Mouse (Mus musculus): ENCODE measurements around the gene P2rx5. TPM values are rescaled to one million over a fixed set of nuclear protein-coding genes. Genes with fewer than 3 reads are reported as not detected.

The P2rx5 gene
- total and polyA plus RNA-seq, 3 experiments: 0.21 to 0.83 (median 0.40) TPM

DNA sequence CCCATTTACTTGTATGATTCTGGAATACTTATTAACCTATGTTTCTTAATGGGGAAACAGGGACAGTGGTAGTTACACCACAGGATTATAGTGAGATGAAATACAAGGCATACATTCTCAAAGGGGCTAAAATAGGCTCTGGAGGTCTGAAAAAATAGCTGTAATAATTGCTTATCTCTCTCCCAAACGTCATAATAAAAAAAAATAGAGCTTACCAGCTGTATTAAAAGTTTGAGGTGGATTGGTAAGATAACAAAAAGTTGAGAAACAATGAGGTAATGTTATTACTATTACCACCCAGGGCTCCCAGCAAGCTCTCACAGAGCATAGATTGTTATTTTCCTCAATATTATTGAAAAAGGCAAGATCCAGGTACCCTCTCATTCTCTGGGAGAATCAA lies 38.0 kb downstream of the P2rx5 start:
- TF ChIP-seq ZC3H11A (IDR thresholded peaks at IDR 0.05; ENCODE audit: low read depth, low read length): no peak
- no peak for TF ChIP-seq PAX5 (IDR thresholded peaks at IDR 0.05; ENCODE audit: low read length)
- TF ChIP-seq TCF12 (IDR thresholded peaks at IDR 0.05; ENCODE audit: low read depth, low read length): no peak
- TF ChIP-seq MAFK (IDR thresholded peaks at IDR 0.05; ENCODE audit: insufficient replicate concordance, low read length): no peak
- no peak for TF ChIP-seq SMC3 (IDR thresholded peaks at IDR 0.05; ENCODE audit: low read depth, low read length)
- TF ChIP-seq KAT2A (IDR thresholded peaks at IDR 0.05; ENCODE audit: insufficient replicate concordance, low read length): no peak
- no peak for TF ChIP-seq ELF1 (IDR thresholded peaks at IDR 0.05; ENCODE audit: low read depth, low read length)
- TF ChIP-seq UBTF (IDR thresholded peaks at IDR 0.05; ENCODE audit: low read depth, low read length): no peak
- TF ChIP-seq BHLHE40 (IDR thresholded peaks at IDR 0.05; ENCODE audit: low read depth, low read length): no peak
- TF ChIP-seq MEF2A (IDR thresholded peaks at IDR 0.05; ENCODE audit: borderline replicate concordance, low read depth, low read length): no peak
- TF ChIP-seq E2F4 (IDR thresholded peaks at IDR 0.05; ENCODE audit: insufficient replicate concordance, low read depth, low read length): no peak
- no peak for TF ChIP-seq POLR2A (IDR thresholded peaks at IDR 0.05; ENCODE audit: low read depth, low read length)
- no peak for TF ChIP-seq EP300 (IDR thresholded peaks at IDR 0.05; ENCODE audit: low read length)
- TF ChIP-seq USF2 (conservative IDR thresholded peaks at IDR 0.05; ENCODE audit: low read depth, low read length): no peak
- no peak for TF ChIP-seq ZKSCAN1 (IDR thresholded peaks at IDR 0.05; ENCODE audit: borderline replicate concordance, low read depth, low read length)
- in situ Hi-C loops (cut with MboI; ENCODE audit: low pct_ligation_motif_present, low pct_unique_long_range_greater_than_20kb, low sequenced_read_pairs) (no loop called here), dilution Hi-C loops (cut with MboI; ENCODE audit: extremely low pct_ligation_motif_present, extremely low pct_unique_long_range_greater_than_20kb, low sequenced_read_pairs) (no loop called here)
- Histone ChIP-seq H3K36me3 (replicated peaks in 1 of 2; ENCODE audit: control insufficient read depth in 1 of 2, insufficient read depth in 1 of 2, low read length in 1 of 2) (peaks cover 0 to 7% of the 10 kb centered on the region in 2 experiments), H3K27ac (ENCODE audit: insufficient read depth, low read depth) (no peak overlapping the region), H3K4me1 (ENCODE audit: control insufficient read depth in 1 of 2, insufficient read depth in 2 of 2) (peaks cover 6 to 28% of the 10 kb centered on the region in 2 experiments; a peak in 3 of 4 replicates), H3K27me3 (replicated peaks) (peaks cover 2% of the 10 kb centered on the region), H3K9me3 (replicated peaks; ENCODE audit: low read length) (no peaks in the 10 kb centered on the region), H3K4me2 (ENCODE audit: insufficient read depth, low read depth, poor library complexity, severe bottlenecking) (peak overlapping the region; percentile 64), H3K4me3 (replicated peaks in 1 of 3; ENCODE audit: low read depth in 2 of 3, low read length in 2 of 3, poor library complexity in 1 of 3) (peak overlapping the region; percentile 70 to 91 (median 79)), H3K79me2 (replicated peaks; ENCODE audit: control insufficient read depth, extremely low read depth, insufficient read depth, poor library complexity, severe bottlenecking) (no peaks in the 10 kb centered on the region), H3K9ac (ENCODE audit: insufficient read depth, low read depth) (peak overlapping the region; percentile 76)
- DNase-seq (ENCODE audit: extremely low read depth): no peak

DNA sequence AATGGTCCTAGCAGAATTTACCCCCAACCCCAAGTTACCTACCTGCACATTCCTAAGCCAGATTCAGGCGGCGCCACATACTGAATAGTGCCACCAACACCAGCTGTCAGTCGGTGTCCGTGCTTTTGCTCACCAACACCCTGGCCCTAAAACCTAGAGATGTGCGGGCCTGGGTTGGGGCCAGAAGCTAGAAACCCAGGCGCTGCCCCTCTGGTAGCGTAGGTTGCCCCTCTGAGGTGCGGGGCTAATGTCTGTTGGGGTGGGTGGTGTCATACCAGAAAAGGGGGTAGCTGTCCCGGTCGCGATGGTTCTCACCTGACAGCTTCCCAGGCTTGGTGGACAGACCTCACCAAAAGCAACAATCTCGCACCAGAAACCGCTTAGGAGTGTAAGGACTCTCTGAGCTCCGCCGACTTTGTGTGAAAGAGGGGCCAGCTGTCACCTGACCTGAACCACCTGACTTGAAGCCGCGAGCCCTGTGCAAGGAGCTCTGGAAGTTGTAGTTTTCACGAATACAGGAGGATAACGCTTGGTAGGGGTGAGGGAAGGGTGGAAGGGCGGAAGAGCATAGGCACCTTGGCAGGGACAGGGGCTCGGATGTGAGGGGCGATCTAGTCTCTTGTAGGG lies 38.5 kb downstream of the P2rx5 start, which contains the start of gene Ctns:
Ctns (minus strand) TSS at position 440 of the 627 bp plus-strand sequence.
- dilution Hi-C loops (cut with MboI; ENCODE audit: extremely low pct_ligation_motif_present, extremely low pct_unique_long_range_greater_than_20kb, low sequenced_read_pairs) (no loop called here), in situ Hi-C loops (cut with MboI; ENCODE audit: low pct_ligation_motif_present, low pct_unique_long_range_greater_than_20kb, low sequenced_read_pairs) (no loop called here)
- DNase-seq (ENCODE audit: extremely low read depth): peak; percentile 83
- H3K4me2 ChIP-seq (ENCODE audit: insufficient read depth, low read depth, poor library complexity, severe bottlenecking): peak within 1 kb of the TSS; percentile 90
- H3K27me3 ChIP-seq (replicated peaks): peaks cover 2% of the 10 kb centered on the region
- peak within 1 kb of the TSS; percentile 76 for H3K9ac ChIP-seq (ENCODE audit: insufficient read depth, low read depth)
- H3K4me3 ChIP-seq (replicated peaks in 1 of 3; ENCODE audit: low read depth in 2 of 3, low read length in 2 of 3, poor library complexity in 1 of 3): peak within 1 kb of the TSS; percentile 70 to 91 (median 79)
- no peaks in the 10 kb centered on the region for H3K79me2 ChIP-seq (replicated peaks; ENCODE audit: control insufficient read depth, extremely low read depth, insufficient read depth, poor library complexity, severe bottlenecking)
- peaks cover 0 to 7% of the 10 kb centered on the region in 2 experiments for H3K36me3 ChIP-seq (replicated peaks in 1 of 2; ENCODE audit: control insufficient read depth in 1 of 2, insufficient read depth in 1 of 2, low read length in 1 of 2)
- H3K27ac ChIP-seq (ENCODE audit: insufficient read depth, low read depth): no peak within 1 kb of the TSS
- H3K4me1 ChIP-seq (ENCODE audit: control insufficient read depth in 1 of 2, insufficient read depth in 2 of 2): peaks cover 6 to 25% of the 10 kb centered on the region in 2 experiments; a peak in 3 of 4 replicates
- H3K9me3 ChIP-seq (replicated peaks; ENCODE audit: low read length): no peaks in the 10 kb centered on the region
- TF ChIP-seq EP300 (IDR thresholded peaks at IDR 0.05; ENCODE audit: low read length) (no peak), ETS1 (conservative IDR thresholded peaks at IDR 0.05; ENCODE audit: low read depth, low read length) (no peak), MAX (IDR thresholded peaks at IDR 0.05; ENCODE audit: low read length) (no peak), POLR2A (IDR thresholded peaks at IDR 0.05; ENCODE audit: low read depth, low read length) (no peak), NRF1 (IDR thresholded peaks at IDR 0.05; ENCODE audit: low read depth, low read length) (peak; percentile 12; the same call in 1 of the 2 replicates), IRF4 (IDR thresholded peaks at IDR 0.05; ENCODE audit: low read depth, low read length) (no peak), KAT2A (IDR thresholded peaks at IDR 0.05; ENCODE audit: insufficient replicate concordance, low read length) (peak; percentile 70; the same call in 1 of the 2 replicates), SIN3A (IDR thresholded peaks at IDR 0.05; ENCODE audit: low read length) (peak; percentile 87), ELF1 (IDR thresholded peaks at IDR 0.05; ENCODE audit: low read depth, low read length) (no peak), SMC3 (IDR thresholded peaks at IDR 0.05; ENCODE audit: low read depth, low read length) (no peak), POLR2AphosphoS2 (IDR thresholded peaks at IDR 0.05; ENCODE audit: low read depth, low read length) (no peak), JUN (IDR thresholded peaks at IDR 0.05; ENCODE audit: insufficient read depth, low read depth, low read length) (no peak), MXI1 (IDR thresholded peaks at IDR 0.05; ENCODE audit: low read depth, low read length) (no peak; the same call in 1 of the 2 replicates), TBP (conservative IDR thresholded peaks at IDR 0.05; ENCODE audit: low read depth, low read length) (no peak), CTCF (conservative IDR thresholded peaks at IDR 0.05 in 1 of 2, IDR thresholded peaks at IDR 0.05 in 1 of 2; ENCODE audit: low read depth in 2 of 2, low read length in 2 of 2) (no peak), RCOR1 (conservative IDR thresholded peaks at IDR 0.05; ENCODE audit: low read depth, low read length) (no peak), MAFK (IDR thresholded peaks at IDR 0.05; ENCODE audit: insufficient replicate concordance, low read length) (no peak), USF1 (IDR thresholded peaks at IDR 0.05; ENCODE audit: low read depth, low read length) (peak; percentile 92), HCFC1 (IDR thresholded peaks at IDR 0.05; ENCODE audit: low read depth, low read length) (peak; percentile 92), BHLHE40 (IDR thresholded peaks at IDR 0.05; ENCODE audit: low read depth, low read length) (peak; percentile 54), E2F4 (IDR thresholded peaks at IDR 0.05; ENCODE audit: insufficient replicate concordance, low read depth, low read length) (no peak), UBTF (IDR thresholded peaks at IDR 0.05; ENCODE audit: low read depth, low read length) (no peak), CHD1 (IDR thresholded peaks at IDR 0.05; ENCODE audit: low read depth, low read length) (no peak), ZC3H11A (IDR thresholded peaks at IDR 0.05; ENCODE audit: low read depth, low read length) (no peak), MAZ (IDR thresholded peaks at IDR 0.05; ENCODE audit: low read depth, low read length) (0 out of 2 replicates have a peak, but pooled peaks have one; percentile 10)

Measured in CH12.LX (cell line).